Mouse (Mus musculus) right cerebral cortex, postnatal 10 days (tissue): ENCODE measurements around the gene Col4a3.
A peak's percentile ranks its signal among the peaks of the same experiment; 100 is the strongest.

ENCODE experiments used
- DNase-seq, 2 experiments: peaks; one replicate each; pipeline ENCODE4 v3.0.0; 2021; ENCODE audit warnings: low spot score in 2 of 2

Gene Col4a3

GRCm38 (mm10) chr1:82663522-82663921 is 76.8 kb downstream of the Col4a3 start:
- DNase-seq = peak; percentile 28 to 32

GRCm38 (mm10) chr1:82686328-82686727 is 99.6 kb downstream of the Col4a3 start:
- DNase-seq = no peak

- DNase-seq = no peak
Measured at GRCm38 (mm10) chr1:82686866-82687265, 100.1 kb downstream of the Col4a3 start.

DNA sequence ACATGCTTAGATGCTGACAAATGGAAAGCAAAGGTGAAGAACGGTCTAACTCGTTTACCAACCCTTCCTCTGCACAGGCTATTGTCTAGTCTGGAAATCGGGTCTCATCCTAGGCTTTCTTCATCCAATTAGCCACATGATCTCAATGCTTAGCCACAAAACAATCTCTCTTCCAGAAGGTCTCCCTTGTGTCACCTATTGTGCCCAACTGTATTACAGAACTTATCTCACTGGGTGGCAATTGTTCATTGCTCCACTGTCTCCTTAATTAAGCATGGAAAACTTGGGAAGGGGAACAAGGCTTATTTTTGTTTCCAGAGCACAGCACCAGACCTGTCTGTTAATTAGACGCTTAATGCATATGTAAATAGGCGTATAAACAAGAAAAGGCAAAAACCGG is 101.2 kb downstream of the Col4a3 start:
- DNase-seq = no peak

GRCm38 (mm10) chr1:82695915-82696314 is 109.2 kb downstream of the Col4a3 start:
- no peak for DNase-seq

DNA sequence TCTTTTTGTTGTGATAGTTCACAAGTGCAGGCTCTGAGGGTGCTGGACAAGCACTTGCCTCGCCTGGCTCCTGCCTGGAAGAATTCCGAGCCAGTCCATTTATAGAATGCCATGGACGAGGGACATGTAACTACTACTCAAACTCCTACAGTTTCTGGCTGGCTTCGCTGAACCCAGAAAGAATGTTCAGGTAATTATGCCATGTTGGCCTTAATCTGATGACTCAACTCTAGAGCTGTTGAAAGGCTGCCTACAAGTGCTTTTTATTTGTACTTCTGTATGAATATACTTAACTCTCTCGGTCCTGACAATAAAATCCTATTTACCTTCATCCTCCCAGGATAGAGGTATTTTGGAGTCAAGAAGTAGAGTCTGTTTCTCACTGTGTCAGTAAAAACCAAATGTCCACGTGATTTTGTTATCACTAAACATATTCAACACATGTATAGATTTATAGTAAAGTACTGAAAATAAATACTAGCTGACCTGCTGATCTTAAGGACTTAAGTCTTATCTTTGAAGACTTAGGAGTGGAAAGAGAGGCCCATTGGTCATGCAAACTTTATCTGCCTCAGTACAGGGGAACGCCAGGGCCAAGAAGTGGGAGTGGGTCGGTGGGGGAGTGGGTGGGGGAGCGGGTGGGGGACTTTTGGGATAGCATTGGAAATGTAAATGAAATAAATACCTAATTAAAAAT is 131.2 kb downstream of the Col4a3 start:
- DNase-seq = no peak

- peak; percentile 96 to 97 for DNase-seq
Measured at GRCm38 (mm10) chr1:82724339-82725025, 137.8 kb downstream of the Col4a3 start, which contains the start of gene Mff. Mff (plus strand) TSS chr1:82724890.

DNA sequence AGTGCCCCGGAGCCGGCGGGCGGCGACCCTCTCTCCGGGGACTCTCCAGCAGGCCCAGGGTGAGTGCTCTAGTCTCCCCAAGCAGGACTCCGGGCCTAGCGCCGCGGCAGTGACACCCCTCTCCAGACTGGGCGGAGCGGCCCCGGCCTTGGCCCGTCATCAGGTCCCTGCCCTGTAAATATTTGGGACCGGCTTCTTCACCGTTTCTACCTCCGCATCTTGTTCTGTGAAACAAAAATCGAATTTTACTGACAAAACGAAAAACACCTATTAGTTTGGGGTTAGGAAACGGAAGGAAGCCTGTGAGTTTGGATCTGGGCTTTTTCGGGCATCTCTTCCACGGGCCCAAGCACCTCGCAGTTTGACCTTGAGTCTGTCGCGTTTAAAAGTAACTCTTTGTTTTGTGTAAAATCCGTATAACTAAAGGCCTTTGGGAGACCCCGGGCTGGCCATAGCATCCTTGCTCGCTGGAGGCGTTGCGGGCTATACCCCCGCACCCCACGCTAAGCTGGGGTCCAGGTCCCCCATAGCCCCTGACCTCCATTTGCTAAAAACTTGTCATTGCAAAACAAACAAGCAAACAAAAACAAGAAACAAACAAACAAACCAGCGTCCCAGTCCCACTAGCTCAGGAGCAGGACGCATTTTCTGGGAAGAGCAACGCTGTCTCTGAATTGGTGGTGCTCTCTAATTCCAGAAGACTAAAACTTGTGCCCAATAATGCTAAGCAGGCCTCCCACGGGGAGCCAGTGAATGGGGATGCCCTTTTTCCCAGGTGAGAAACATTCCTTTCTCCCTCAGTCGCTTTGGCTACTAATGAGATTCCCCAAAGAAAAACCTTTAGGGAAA is 138.5 kb downstream of the Col4a3 start:
- DNase-seq = peak; percentile 28 to 30

DNA sequence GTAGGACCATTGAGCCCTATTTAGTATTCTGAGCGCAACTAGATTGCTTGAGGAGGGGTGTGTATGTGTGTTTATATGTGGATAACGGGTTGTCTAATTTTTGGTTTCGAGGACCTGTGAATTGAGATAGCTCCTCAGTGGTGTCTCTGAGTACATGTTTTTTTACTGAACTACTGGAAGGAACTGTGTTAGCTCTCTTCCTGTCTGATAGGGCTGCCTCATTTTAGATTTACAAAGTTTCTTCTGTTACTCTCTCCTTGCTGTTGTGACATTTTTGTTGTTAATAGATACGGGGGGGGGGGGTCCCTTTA is 139.1 kb downstream of the Col4a3 start:
- no peak for DNase-seq

- no peak for DNase-seq
Measured at GRCm38 (mm10) chr1:82726482-82726881, 139.8 kb downstream of the Col4a3 start.

DNA sequence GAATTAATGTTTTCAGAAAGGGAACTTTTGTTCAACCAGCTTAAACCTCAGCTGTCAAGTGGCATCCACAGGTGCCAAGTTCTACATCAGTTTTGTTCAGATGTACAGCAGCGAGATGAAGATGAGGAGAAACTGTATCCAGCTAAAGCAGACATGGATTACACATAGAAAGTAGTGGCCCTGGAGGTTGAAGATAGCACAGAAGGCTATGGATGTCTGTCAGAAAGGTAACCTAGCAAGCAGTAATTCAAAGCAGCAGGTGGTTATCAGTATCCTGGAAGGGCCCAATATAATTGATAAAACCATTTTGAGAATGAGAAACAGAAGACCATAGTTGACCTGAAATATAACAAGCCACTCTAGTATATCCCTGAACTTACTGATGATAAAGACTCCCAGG is 146.6 kb downstream of the Col4a3 start:
- no peak for DNase-seq

GRCm38 (mm10) chr1:82738066-82738465 is 151.3 kb downstream of the Col4a3 start:
- no peak for DNase-seq

- DNase-seq = no peak
Measured at GRCm38 (mm10) chr1:82741539-82741938, 154.8 kb downstream of the Col4a3 start.

GRCm38 (mm10) chr1:82743962-82744361 is 157.2 kb downstream of the Col4a3 start:
- DNase-seq = no peak

- DNase-seq = no peak
Measured at GRCm38 (mm10) chr1:82746408-82746807, 159.7 kb downstream of the Col4a3 start.

DNA sequence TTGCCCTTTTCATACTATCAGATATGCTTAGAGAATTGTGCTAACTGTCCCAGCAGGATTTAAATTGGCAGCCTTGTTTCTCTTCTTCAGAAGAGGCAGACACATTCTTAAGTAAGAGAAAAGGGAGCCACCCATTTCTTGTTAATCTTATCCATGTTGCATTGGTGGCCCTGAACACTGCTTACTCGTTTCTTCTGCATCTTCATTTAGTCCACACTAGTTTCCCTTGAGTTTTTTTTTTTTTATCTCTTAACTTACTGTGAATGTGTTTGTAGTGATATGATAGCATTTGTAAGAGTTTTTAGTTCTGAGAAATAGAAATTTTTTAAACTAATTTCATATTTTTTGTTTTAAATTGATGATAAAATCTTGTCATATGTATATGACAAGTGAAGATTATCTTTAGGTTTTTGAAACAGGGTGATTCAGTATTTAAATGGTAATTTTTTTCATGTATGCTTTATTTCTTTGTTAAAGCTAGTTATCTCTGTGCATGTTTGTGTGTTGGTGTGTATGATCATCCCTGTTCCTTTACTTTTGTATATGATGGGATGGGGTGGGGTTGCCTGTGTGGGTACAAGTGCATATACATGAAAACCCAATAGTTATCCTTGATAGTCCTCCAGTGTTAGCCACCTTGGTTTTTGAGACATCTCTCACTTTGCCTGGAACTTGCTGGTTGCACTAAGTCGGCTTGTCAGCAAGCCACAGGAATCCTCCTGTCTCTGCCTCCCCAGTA is 161.2 kb downstream of the Col4a3 start:
- no peak for DNase-seq

DNA sequence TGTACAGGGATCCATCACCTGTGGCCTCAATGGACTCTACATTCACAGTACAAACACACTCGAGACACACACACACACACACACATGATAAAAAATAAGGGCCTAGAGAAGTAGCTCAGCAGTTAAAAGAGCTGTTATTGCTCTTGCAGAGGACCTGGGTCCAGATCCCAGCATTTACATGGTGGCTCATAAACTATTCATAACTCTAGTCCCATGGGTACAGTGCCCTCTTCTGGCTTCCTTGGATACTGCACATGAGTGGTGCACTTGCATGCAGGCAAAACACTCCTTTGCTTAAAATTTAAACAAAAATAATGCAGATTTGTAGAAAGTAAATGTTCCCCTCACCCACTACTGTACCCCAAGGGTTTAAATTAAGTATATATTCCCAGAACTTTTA is 172.8 kb downstream of the Col4a3 start:
- no peak for DNase-seq

GRCm38 (mm10) chr1:82761454-82762169 is 174.9 kb downstream of the Col4a3 start:
- DNase-seq = no peak

- no peak for DNase-seq
Measured at GRCm38 (mm10) chr1:82762274-82762673, 175.6 kb downstream of the Col4a3 start.

- no peak for DNase-seq
Measured at GRCm38 (mm10) chr1:82766227-82766626, 179.5 kb downstream of the Col4a3 start.

DNA sequence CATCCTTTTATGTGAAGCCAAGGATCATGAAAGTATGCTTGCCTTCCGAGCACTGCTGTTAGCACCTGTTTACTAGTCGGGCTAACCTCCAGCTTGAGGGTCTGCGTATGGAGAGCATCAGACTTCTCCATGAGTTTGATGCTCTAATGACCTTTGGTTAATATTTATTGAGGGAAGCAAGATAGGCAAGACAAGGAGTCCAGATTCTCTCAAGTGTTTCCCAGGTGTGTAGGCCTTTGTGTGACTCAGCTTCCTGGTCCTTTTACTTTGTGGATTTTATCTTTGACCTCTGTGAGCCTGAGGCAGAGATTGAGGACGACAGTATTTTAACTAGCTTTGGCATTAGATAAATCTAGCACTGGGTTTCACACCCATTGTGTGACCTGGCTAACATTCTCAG is 179.9 kb downstream of the Col4a3 start:
- no peak for DNase-seq
